Mouse (Mus musculus) spleen, postnatal 36 days (tissue): ENCODE measurements around the gene Sohlh1.
"Not testable (repeated sequence)": the region's sequence is repeated elsewhere in the genome, so short reads cannot be mapped to it uniquely, and the experiment has no call there.

Experiments
- DNase-seq, 2 experiments: peaks; one replicate each; pipeline ENCODE4 v3.0.0; 2022; ENCODE audit warnings: low spot score in 2 of 2, mixed read lengths in 1 of 2

Gene Sohlh1

DNA sequence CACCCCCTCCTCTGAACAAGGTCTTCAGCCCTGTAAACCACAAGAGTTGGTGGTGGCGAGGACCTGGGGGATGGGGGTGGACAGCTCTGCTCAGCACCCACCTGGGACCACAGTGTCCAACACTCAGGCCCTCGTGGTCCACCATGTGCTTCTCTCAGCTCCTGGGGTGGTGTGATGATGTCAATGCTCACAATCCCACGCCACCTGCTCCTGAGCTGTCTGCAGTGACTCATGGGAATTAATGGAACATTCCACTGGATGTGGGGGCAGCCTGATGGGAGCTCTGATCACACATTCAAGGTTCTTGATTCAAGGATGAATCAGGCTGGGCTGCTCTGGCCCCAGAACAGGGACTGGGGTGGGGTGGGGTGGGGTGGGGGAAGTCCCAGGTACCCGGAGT lies 4.9 kb downstream of the Sohlh1 start:
- DNase-seq, result no peak

DNA sequence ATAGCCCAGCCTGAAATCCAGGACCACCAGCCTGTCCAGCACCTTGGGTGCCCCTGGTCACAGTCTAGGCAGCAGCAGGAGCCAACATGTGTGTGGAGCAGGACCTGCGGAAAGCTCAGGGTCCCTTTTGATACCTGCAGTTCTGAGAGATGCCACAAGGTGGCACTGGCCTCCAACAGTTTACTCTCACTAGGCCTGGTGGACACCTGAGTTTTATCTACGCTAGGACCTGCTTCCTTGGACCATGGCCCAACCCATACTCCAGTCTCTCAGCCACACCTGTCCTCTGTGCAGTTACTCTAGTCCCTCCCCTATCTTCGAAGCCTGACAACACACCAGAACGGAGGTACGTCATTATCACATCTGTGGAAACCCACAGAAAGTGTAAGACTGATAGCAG lies 10.8 kb downstream of the Sohlh1 start:
- peak; percentile 4 to 25 for DNase-seq

DNA sequence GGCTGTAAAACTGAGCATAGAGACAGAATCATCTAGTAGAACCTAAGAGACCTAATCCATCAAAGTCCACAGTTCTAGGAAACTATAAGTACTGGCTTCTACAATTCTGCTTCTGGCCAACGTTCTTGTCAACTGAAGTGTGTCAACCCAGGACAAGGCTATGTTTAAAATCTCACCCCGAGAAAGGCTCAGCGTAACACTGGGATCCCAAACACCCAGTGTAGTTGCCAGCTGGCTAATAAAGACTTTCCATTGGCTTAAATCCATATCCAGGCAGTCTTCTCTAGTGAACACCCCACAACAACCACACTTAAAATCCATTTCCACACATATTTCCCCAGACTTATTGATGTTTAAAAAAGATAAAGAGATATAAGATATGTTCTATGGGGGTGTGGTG lies 16.3 kb downstream of the Sohlh1 start:
- no peak for DNase-seq

DNA sequence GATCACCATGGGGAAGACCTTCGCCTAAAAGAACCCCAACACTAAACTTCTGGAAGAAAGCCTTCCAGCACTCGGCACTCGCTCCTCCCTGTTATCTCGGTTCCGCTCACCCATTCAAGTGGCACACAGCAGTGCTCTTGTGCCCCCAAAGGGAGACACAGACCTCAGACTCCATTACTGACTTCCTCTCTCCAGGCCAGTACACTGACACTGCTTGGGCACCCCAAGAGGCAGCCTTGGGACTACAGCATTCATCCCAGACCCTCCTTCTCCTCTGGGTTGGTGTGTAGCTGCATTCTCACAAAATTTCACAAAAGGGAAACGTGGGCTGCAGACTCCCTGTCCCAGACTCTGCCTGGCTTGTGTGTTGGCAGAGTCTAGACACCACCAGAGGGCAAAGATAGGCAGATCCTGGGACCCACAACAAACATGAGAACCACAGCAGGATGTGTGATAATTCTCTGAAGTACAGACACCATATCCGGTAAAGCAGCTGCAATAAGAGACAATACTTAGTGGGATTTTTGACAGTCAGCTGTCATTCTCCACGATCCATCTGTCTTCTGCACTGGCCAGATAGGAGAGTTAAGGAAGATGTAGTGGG lies 18.6 kb downstream of the Sohlh1 start:
- no peak for DNase-seq

DNA sequence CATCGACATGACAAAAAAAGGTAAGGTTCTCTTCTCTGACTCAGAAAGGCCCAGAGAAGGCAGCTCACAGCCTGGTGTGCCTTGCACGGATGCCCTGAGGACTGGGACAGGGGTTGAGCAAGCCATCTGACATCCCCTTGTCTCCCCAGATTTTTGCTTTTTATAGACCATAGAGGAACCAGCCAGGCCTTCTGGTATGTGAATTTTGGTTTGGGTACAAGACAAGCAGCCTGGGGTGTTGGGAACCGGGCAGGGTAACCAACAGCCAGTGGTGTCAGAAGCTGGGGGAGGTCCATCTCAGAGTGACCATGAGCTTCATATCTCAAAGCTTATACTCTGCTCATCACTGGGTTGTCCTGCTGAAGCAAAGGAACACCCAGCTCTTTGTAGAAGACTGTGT lies 22.3 kb downstream of the Sohlh1 start:
- DNase-seq, result no peak

DNA sequence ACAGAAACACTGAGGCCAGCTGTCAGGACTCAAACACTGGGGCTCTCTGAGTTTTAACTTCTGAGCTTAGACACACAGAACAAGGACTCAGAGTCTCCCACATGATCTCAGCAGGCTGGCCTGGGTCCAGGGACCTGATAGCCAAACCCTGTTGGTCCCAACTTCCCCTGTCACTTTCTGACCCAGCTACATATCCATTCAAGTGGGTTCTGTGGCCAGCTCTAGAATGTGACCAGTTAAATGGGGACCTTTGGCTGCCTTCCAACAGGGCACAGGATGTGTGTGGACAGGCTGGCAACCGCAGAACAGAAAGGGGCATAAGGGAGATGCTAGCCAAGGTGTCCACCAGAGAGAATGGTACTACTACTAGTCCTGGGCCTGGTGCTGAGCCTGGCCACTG lies 24.2 kb downstream of the Sohlh1 start, which contains the start of gene Lcn9:
Gene Lcn9, plus strand, starts transcription at position 348 of the 400 bp plus-strand sequence.
- no peak for DNase-seq

DNA sequence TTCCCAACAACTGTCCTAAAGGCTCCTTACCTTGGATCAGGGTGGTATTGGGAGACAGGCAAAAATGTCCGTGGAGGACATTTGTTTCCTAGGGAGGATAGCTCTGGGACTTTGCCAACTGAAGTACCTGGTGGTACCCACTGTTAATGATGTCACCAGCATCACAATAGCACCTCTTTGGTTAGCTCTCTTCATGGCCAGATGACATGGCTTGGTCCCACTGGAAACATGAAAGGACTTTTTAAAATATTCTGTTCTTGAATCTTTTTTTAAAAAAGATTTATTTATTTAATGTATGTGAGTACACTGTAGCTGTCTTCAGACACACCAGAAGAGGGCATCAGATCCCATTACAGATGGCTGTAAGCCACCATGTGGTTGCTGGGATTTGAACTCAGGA lies 31.3 kb downstream of the Sohlh1 start, which contains the start of gene Glt6d1:
Gene Glt6d1, minus strand, starts transcription at position 101 of the 400 bp plus-strand sequence.
- DNase-seq, result not testable (repeated sequence)

DNA sequence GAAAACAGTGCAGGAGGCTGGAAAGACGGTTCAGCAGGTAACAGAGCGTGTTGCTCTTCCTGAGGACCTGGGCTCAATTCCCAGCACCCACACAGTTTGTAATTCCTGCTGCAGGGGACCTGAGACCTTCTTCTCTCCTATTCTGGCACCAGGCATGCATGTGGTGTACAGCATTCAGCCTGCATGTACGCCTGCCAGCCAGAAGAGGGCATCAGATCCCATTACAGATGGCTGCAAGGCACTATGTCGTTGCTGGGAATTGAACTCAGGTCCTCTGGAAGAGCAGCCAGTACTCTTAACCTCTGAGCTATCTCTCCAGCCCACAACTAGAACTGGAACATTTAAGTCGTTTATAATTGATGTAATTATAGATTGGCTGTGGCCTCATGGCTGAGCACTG lies 33.7 kb downstream of the Sohlh1 start:
- no peak for DNase-seq

DNA sequence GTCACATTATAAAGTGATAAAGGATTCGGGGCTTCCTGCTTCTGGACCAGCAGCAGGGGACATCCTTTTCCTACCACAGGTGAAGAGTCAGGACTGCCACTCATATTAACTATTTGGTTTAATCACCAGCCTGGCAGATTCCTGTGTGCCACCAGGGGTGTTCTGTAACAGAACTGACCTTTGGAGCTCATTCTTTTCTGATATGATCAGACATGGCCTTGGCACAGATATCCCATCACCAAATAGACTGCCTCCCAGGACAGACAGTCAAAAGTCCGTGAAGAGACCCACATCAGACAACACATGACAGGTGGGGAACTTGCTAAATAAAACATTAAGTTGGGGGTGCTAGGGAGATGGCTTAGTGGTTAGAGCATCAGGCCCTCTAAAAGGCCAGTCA lies 35.3 kb downstream of the Sohlh1 start:
- DNase-seq, result no peak

DNA sequence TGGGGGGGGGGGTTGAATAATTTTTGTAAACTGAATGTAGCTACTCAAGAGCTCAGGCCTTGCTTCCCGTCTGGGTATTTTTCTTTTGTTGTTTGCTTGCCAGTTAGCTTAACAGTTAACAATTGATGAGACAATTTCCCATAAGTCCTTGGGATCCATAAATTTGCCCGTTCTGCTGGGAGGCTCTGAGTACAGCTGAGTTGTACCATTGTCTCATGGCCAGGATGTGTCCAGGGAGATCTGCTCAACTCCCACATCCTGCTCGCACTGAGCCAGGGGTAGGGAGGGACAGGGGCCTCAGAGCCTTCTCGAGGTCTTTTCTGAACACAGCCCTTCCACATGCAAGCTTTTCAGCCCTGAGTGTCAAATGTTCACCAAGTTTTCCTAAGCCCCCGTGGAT lies 49.0 kb downstream of the Sohlh1 start:
- no peak for DNase-seq

DNA sequence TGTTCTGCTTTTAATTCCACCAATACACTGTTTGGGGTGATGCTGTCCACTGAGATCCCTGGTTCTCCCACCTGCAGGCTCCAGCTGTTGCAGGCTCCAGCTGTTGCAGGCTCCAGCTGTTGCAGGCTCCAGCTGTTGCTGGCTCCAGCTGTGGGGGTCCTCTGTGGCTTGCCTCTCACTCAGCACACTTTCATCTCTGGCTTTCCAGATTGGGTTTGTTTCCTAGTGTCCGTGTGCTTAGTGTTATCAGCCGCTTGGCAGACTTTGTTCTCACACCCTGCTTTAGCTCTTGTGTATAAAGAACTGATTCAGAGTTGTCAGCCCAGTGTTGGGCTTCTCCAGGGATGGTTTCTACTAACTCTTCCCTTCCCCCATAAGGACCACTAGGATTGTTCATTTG lies 49.4 kb downstream of the Sohlh1 start:
- no peak for DNase-seq
